Mouse (Mus musculus) adrenal gland (tissue): Measurements from ENCODE around the gene Relb.

ENCODE experiments used
- intact Hi-C: fragments of 180-260 bp; cut with DNase I; formaldehyde crosslinking; loops from one replicate; pipeline ENCODE4 v1.15.1; 2025

Gene Relb

DNA sequence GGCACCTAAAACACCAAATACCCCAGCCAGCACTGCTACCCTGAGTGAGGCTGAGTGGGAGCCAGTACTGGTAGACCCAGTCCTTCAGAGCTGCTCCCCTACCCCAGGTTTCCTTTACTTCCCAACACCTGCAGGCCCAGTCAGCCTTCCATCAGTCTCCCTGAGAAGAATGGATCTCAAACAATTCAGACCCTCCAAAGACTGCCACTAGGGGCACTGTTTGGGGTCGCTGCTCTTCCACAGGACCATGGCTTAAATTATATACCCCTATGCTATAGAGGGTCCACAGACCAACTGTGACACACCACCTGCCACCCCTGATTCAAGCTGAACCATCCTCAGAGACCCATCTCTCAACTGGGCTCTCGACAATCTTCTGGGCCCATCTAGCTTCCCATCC lies 70.3 kb downstream of the Relb start:
- intact Hi-C loops, result loop anchor here (5.0 kb wide), 1 partner anchor 37 kb away; no protein-coding TSS in a partner anchor

GRCm38 (mm10) chr7:19557982-19558900 lies 71.0 kb downstream of the Relb start:
- intact Hi-C loops, result loop anchor here (5.0 kb wide), 1 partner anchor 36 kb away; no protein-coding TSS in a partner anchor

DNA sequence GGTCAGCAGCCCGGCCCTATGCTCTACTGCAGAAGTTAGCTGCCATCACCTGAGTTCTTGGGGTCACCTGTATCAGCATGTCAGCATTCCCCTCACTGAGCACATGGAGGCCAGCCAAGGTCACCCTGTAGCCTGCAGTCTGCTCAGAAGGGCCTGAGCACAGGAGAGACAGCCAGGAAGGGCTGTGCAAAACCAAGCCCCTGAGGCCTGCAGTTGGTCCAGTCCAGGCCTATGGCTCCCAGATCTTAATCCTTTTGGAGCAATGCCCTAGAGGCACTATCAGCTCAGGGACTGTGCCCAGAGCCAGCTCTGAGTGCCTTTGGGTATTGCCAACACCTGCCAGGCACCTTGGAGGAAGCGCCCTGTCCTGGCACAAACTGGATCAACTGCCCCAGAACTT lies 72.2 kb downstream of the Relb start:
- intact Hi-C loops, result loop anchor here (5.0 kb wide), 1 partner anchor 35 kb away; no protein-coding TSS in a partner anchor
